Mouse (Mus musculus): ENCODE results near the gene Tnfrsf23. TPM values are rescaled to one million over a fixed set of nuclear protein-coding genes. Genes with fewer than 3 reads are reported as not detected.

Gene Tnfrsf23
- polyA plus RNA-seq, 1 experiment from 2014 or later: 0.90 TPM

- Histone ChIP-seq H3K4me3 (ENCODE audit: low read depth, low read length) (no peak overlapping the region), H3K9ac (replicated peaks) (no peak overlapping the region), H3K36me3 (replicated peaks; ENCODE audit: insufficient read depth, low read length) (no peaks in the 10 kb centered on the region), H3K4me1 (ENCODE audit: insufficient read depth) (0 out of 2 replicates have a peak, but pooled peaks cover 2% of the 10 kb centered on the region), H3K9me3 (ENCODE audit: low read length) (no peaks in the 10 kb centered on the region), H3K27me3 (ENCODE audit: insufficient read depth, low read length) (no peaks in the 10 kb centered on the region), H3K27ac (ENCODE audit: low read depth) (no peak overlapping the region), H3K4me2 (ENCODE audit: low read depth, low read length) (no peak overlapping the region)
- DNase-seq (no peak), ATAC-seq (no peak)
- TF ChIP-seq CTCF (IDR thresholded peaks at IDR 0.05; ENCODE audit: low read depth) (no peak), EP300 (IDR thresholded peaks at IDR 0.05; ENCODE audit: low read depth) (no peak)
- WGBS (ENCODE audit: insufficient replicate concordance): 44% methylated on average over 5 of the region's 5 CpGs
These were observed 60.5 kb downstream of the Tnfrsf23 start for GRCm38 (mm10) chr7:143625151-143625550.

- Histone ChIP-seq H3K4me3 (ENCODE audit: low read depth, low read length) (no peak overlapping the region), H3K4me1 (ENCODE audit: insufficient read depth) (0 out of 2 replicates have a peak, but pooled peaks cover 2% of the 10 kb centered on the region), H3K4me2 (ENCODE audit: low read depth, low read length) (no peak overlapping the region), H3K27me3 (ENCODE audit: insufficient read depth, low read length) (no peaks in the 10 kb centered on the region), H3K9ac (replicated peaks) (no peak overlapping the region), H3K27ac (ENCODE audit: low read depth) (no peak overlapping the region), H3K9me3 (ENCODE audit: low read length) (no peaks in the 10 kb centered on the region), H3K36me3 (replicated peaks; ENCODE audit: insufficient read depth, low read length) (no peaks in the 10 kb centered on the region)
- TF ChIP-seq CTCF (IDR thresholded peaks at IDR 0.05; ENCODE audit: low read depth) (no peak), EP300 (IDR thresholded peaks at IDR 0.05; ENCODE audit: low read depth) (no peak)
- DNase-seq: no peak
- 56% methylated on average over 3 of the region's 3 CpGs for WGBS (ENCODE audit: insufficient replicate concordance)
- no peak for ATAC-seq
These were observed 61.1 kb downstream of the Tnfrsf23 start for GRCm38 (mm10) chr7:143624561-143624960.

GRCm38 (mm10) chr7:143620951-143621350 lies 64.7 kb downstream of the Tnfrsf23 start:
- H3K9ac ChIP-seq (replicated peaks): no peak overlapping the region
- ATAC-seq (no peak), DNase-seq (no peak)
- no peak overlapping the region for H3K4me2 ChIP-seq (ENCODE audit: low read depth, low read length)
- TF ChIP-seq CTCF (IDR thresholded peaks at IDR 0.05; ENCODE audit: low read depth) (no peak), EP300 (IDR thresholded peaks at IDR 0.05; ENCODE audit: low read depth) (no peak)
- H3K4me3 ChIP-seq (ENCODE audit: low read depth, low read length): no peak overlapping the region
- WGBS (ENCODE audit: insufficient replicate concordance): 40% methylated on average over 1 of the region's 1 CpGs
- no peaks in the 10 kb centered on the region for H3K4me1 ChIP-seq (ENCODE audit: insufficient read depth)
- H3K27me3 ChIP-seq (ENCODE audit: insufficient read depth, low read length): no peaks in the 10 kb centered on the region
- H3K36me3 ChIP-seq (replicated peaks; ENCODE audit: insufficient read depth, low read length): no peaks in the 10 kb centered on the region
- no peak overlapping the region for H3K27ac ChIP-seq (ENCODE audit: low read depth)
- no peaks in the 10 kb centered on the region for H3K9me3 ChIP-seq (ENCODE audit: low read length)

Other genes starting within 250 kb of the Tnfrsf23 start
- gene Cdkn1c, start 224.8 kb downstream of the Tnfrsf23 start, polyA plus RNA-seq (2015; fragmentation: Nextera tagmentation; extraction: Ambion mirVana): 36.4 and 52.4 TPM in 2 replicates
- gene Slc22a18, start 212.1 kb downstream of the Tnfrsf23 start, polyA plus RNA-seq (2015; fragmentation: Nextera tagmentation; extraction: Ambion mirVana): 18.6 and 20.4 TPM in 2 replicates
- gene Phlda2, start 182.7 kb downstream of the Tnfrsf23 start, polyA plus RNA-seq (2015; fragmentation: Nextera tagmentation; extraction: Ambion mirVana): 10.5 and 10.8 TPM in 2 replicates
- gene Nap1l4, start 136.8 kb downstream of the Tnfrsf23 start, polyA plus RNA-seq (2015; fragmentation: Nextera tagmentation; extraction: Ambion mirVana): 55.7 and 61.2 TPM in 2 replicates
- gene Cars, start 85.8 kb downstream of the Tnfrsf23 start, polyA plus RNA-seq (2015; fragmentation: Nextera tagmentation; extraction: Ambion mirVana): 18.1 and 22.7 TPM in 2 replicates
- 1.8 and 2.0 TPM in 2 replicates for gene Tnfrsf26, start 57.1 kb downstream of the Tnfrsf23 start, polyA plus RNA-seq (2015; fragmentation: Nextera tagmentation; extraction: Ambion mirVana)
- gene Tnfrsf22, start 36.2 kb downstream of the Tnfrsf23 start, polyA plus RNA-seq (2015; fragmentation: Nextera tagmentation; extraction: Ambion mirVana): 0.95 and 1.3 TPM in 2 replicates
- 1.4 and 1.6 TPM in 2 replicates for gene Osbpl5, start 71.1 kb upstream of the Tnfrsf23 start, polyA plus RNA-seq (2015; fragmentation: Nextera tagmentation; extraction: Ambion mirVana)
- gene Mrgprg, start 81.1 kb upstream of the Tnfrsf23 start, polyA plus RNA-seq (2015; fragmentation: Nextera tagmentation; extraction: Ambion mirVana): not detected in 2 replicates
- 0.08 and 0.15 TPM in 2 replicates for gene Mrgpre, start 98.6 kb upstream of the Tnfrsf23 start, polyA plus RNA-seq (2015; fragmentation: Nextera tagmentation; extraction: Ambion mirVana)
- gene Nadsyn1, start 137.0 kb upstream of the Tnfrsf23 start, polyA plus RNA-seq (2015; fragmentation: Nextera tagmentation; extraction: Ambion mirVana): 9.2 and 11.1 TPM in 2 replicates
- gene Dhcr7, start 137.3 kb upstream of the Tnfrsf23 start, polyA plus RNA-seq (2015; fragmentation: Nextera tagmentation; extraction: Ambion mirVana): 11.4 and 12.1 TPM in 2 replicates
- gene Gm498, start 181.0 kb upstream of the Tnfrsf23 start, polyA plus RNA-seq (2015; fragmentation: Nextera tagmentation; extraction: Ambion mirVana): not detected in 2 replicates